Mouse (Mus musculus) layer of hippocampus, postnatal 25 days (tissue): Measurements from ENCODE around the gene Wdr61. TPM values are rescaled to one million over a fixed set of nuclear protein-coding genes. Genes with fewer than 3 reads are reported as not detected.

Experiments
- DNase-seq, 2 experiments: peaks; one replicate each; pipeline ENCODE4 v3.0.0; 2022; ENCODE audit warnings: mixed read lengths in 2 of 2, low spot score in 1 of 2; ENCODE audit errors: extremely low spot score in 1 of 2
- microRNA-seq, 2 experiments: library from miRNA; unstranded; fragments of <30 nt; microRNA quantifications; one replicate each; pipeline ENCODE4 v1.2.0; 2021
- total RNA-seq, 2 experiments: library from RNA; stranded (reverse); gene quantifications; 2 replicates each; pipeline ENCODE4 v1.2.3; 2021

The Wdr61 gene
- total RNA-seq, 2 experiments from 2014 or later = 57.7 to 61.0 TPM

DNA sequence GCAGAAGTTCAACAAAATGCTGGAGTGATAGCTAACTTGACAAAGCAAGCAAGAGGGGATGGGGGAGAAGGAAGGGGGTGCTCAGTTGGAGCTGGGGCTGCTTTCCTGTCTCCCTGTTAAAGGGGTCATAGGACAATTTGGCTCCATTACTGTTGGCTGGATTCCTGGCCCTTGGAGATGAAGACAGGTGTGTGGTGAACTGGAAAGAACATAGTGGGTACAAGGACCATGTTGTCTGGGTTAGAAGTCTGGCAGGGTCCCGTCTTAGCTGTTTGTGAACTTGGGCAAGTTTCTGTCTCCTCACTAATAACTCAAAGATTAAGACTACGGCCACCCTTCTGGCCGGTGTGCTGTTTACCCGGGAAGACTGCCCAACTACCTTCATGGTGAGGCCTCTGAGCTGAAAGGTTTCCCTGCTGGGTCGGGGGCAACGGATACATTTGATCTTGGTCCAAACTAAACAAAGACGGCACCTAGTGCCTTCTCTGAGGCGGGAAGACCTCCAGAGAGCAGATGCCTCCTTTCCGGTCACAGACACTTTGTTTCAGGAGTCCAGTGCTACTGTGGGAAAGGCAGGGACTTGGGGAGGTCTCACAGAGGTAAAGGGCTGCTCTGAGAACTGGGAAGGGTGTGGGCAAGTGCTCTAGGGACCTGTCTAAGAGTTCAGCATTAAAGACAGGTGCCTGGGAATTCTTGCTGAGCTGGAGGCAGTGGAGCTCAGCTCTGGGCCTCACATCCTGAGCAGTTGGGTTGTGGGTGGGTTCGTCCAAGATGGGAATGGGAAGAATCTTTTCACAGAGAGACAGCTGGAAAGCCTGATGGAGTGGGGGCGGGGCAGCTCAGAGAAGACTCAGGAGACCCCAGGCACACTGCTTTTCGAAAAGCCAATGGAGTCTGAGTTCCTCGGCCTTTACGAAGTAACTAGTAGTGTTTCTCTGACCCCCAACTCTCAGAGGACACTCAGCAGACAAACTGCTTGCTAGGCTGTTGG, 46.8 kb downstream of the Wdr61 start:
- peak in 1 of 2 experiments; percentile 46 for DNase-seq

DNA sequence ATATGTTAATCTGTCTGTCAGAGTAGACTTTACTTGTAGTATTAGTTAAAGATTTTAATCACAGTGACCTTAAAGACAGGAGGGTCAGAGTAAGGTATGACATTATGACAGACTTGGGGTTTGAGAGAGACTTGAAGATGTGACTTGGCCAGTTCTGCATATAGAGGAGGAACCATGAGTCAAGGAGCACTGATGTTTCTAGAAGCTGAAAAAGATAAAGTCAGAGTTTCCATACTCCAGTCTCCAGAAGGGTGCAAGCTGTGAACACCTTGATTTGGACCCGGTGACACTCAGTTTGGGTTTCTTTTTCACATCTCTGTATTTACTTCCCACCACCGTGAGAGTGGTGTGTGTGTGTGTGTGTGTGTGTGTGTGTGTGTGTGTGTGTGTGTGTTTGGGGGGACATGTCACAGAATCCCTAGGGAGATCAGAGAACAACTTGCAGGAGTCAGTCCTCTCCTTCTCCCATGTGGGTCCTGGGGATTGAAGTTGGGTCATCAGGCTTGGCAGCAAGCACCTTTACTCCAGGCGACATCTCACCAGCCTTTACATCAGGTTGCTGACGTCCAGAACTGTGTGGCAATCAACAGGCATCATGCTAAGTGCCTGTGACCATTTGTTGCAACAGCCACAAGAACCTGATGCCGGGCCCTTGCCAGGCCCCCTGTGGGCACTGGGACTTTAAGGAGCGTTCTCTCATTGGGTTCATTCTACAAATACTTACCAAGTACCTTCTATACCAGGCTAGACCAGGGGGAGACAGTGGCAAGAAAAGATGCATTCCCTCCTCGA, 50.3 kb downstream of the Wdr61 start:
- DNase-seq = no peak

DNA sequence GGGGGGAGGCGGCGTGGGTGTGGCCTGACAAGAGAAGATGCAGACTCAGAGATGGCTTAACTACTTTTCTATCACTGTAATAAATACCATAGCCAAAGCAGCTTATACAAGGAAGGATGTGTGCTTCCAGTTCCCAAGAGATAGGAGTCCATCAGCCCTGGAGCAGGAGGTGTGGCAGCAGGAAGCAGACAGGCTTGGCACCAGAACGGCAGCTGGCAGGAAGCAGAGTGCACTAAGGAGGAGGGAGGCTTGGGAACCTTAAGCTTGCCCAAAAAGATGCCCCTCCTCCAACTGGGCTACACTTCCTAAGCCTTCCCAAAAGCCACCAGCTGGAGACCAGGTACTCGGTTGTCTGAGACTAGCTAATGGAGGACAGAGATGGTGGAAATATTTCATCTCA, 51.5 kb downstream of the Wdr61 start:
- no peak for DNase-seq

DNA sequence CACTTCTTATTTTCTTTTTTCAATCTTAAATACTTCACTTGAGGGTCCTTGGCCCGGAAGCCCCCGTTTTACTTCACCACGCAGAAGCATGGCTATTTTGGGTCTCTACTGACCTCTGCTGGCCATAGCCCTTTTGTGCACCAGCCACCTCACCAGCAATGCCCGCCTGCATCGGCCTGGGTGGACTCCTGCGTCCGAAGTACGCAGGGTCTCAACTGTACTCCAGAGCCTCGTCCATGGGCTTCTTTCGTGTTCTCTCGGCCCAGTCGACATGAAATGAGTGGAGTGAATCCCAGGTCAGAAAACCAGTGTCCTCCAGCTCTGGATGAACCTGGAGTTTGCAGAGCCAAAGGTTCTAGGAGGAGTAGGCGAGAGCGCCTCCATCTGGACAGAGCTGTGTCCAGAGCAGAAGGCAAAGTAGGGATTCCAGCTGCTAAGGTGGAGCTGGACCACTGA, 57.8 kb downstream of the Wdr61 start:
- DNase-seq = peak; percentile 67 to 83

DNA sequence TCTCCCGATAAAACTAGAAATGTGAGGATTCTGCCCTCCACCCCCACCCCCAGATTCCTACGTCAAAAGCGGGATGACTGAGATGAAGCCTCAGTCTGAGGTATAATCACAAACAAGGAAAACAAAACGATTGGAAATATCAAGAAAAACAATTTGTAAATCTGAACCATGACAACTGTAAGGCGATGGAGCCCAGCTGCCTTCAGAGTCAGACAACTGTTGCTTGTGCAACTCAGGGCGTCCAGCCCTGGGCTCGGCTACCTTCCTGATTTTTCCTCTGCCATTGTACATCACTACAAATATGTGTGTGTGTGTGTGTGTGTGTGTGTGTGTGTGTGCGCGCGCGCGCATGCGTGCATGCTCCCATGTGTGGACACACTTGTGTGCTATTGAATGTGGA, 60.4 kb downstream of the Wdr61 start:
- no peak for DNase-seq

DNA sequence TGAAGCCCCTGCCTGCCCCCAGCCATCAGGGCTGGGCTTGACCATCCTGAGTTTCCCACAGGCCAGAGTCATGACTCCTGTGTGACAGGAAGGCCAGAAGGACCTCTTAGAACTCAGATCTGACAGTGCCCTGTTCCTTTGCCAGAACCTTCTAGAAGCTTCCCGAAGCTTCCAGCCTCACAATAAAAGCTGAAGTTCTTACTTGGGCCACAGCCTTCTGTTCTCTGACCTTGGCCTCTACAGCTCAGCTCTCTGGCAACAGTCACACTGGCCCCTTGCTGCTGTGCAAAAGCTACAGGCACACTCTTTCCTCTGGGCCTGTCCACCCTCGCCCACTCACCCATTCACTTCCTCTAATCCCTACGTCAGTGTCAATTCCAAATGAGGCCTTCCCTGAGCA, 62.4 kb downstream of the Wdr61 start:
- DNase-seq = no peak

DNA sequence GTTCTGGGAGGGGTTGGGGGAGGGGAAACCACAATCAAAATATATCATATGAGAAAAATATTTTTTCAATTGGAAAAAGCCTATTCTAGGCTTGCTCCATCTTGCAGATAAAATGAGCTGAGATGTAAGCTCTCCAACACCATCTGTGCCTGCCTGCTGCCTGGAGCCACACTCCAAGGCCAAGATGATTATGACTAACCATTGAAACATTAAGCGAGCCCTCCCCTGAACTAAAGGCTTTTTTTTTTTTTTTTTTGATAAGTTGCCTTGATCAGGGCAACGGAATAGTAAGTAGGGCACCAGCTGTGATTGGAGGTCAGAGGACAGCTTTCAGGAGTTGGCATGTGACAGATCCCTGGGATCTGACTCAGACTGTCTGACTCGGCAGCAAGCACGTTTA, 65.9 kb downstream of the Wdr61 start:
- DNase-seq = no peak

DNA sequence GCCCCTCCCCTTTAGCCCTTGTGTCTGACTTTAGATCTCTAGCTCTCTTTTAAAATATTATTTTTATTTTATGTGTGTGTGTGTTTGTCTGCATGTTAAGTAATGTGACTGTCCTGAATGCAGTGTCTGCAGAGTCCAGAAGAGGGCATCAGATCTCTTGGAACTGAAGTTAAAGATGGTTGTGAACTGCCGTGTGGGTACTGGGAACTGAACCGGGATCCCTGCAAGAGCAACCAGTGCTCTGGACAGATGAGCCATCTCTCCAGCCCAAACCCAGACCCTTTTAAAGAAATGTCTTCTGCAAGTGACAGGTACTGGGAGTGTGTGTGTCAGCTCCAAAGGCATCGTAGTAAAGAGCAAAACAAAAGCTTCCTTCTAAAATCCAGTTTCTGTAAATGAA, 68.2 kb downstream of the Wdr61 start:
- DNase-seq = no peak

Small RNAs within 50 kb of the gene (microRNA-seq; reads per million reads assigned to microRNA genes)
- 1.3 to 2.2 reads per million in 2 experiments for gene Mir5710

Other genes starting within 250 kb of the Wdr61 start
- gene Dmxl2, start 232.9 kb downstream of the Wdr61 start, total RNA-seq = 100 to 1,000 TPM; 187 to 212 TPM
- gene Sh2d7, start 195.5 kb downstream of the Wdr61 start, total RNA-seq = not detected
- 10 to 100 TPM; 17.0 to 22.1 TPM for gene Cib2, start 174.3 kb downstream of the Wdr61 start, total RNA-seq
- gene Idh3a, start 148.2 kb downstream of the Wdr61 start, total RNA-seq = 100 to 1,000 TPM; 176 to 189 TPM
- 100 to 1,000 TPM; 111 to 117 TPM for gene Acsbg1, start 72.6 kb downstream of the Wdr61 start, total RNA-seq
- 10 to 100 TPM; 39.9 to 46.0 TPM for gene Dnaja4, start 35.6 kb downstream of the Wdr61 start, total RNA-seq
- 1 to 10 TPM; 1.3 to 1.7 TPM for gene Crabp1, start 30.2 kb upstream of the Wdr61 start, total RNA-seq
- 10 to 100 TPM; 48.9 to 54.1 TPM for gene Ireb2, start 129.3 kb upstream of the Wdr61 start, total RNA-seq
- 1 to 10 TPM; 2.1 to 2.5 TPM for gene Hykk, start 182.8 kb upstream of the Wdr61 start, total RNA-seq
- 100 to 1,000 TPM; 130 to 137 TPM for gene Psma4, start 216.3 kb upstream of the Wdr61 start, total RNA-seq
- not detected for gene AY074887, start 216.5 kb upstream of the Wdr61 start, total RNA-seq
- gene Chrna5, start 246.4 kb upstream of the Wdr61 start, total RNA-seq = 10 to 100 TPM in 1 of 2 experiments, 1 to 10 TPM in 1; 10.0 TPM